Mouse (Mus musculus) brain, embryonic 14.5 days (tissue): ENCODE results near the gene Asdurf.

Experiments
- CTCF ChIP-seq: fragments of 200-500 bp; IDR thresholded peaks from 2 replicates; pipeline ENCODE4 v1.5.1; 2012; ENCODE audit warnings: inconsistent platforms, mild to moderate bottlenecking, moderate library complexity, borderline replicate concordance; ENCODE audit not compliant: insufficient read depth, insufficient read length; ENCODE audit errors: extremely low read depth
- POLR2A ChIP-seq: fragments of 200-500 bp; IDR thresholded peaks from 2 replicates; pipeline ENCODE4 v1.6.1; 2012; ENCODE audit warnings: mild to moderate bottlenecking, inconsistent platforms, borderline replicate concordance; ENCODE audit not compliant: poor library complexity, insufficient read depth, insufficient read length, severe bottlenecking; ENCODE audit errors: extremely low read depth

DNA sequence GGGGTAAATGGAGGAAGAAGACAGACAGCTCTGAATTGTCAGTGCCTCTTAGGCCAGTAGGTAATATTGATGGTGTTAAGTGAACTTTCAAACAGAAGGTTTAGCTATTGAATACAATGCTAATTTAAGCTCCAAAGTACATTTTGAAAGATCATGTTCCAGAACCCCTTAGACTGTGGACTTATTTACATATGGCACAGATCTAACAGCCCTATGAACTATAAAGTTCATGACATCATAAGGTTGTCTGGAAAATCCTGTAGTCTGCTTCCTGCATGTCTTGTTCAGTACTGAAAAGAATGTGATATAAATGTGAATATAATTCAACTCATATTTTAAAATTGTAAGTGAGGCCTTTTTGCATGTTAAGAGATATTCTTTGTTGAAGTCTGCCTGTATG, 6.6 kb upstream of the Asdurf start:
- TF ChIP-seq CTCF: no peak
- no peak for TF ChIP-seq POLR2A
